Mouse (Mus musculus): ENCODE measurements around the gene Alk.

The Alk gene

GRCm38 (mm10) chr17:72250482-72251405 is 353.7 kb downstream of the Alk start:
- peak; percentile 20 for DNase-seq

GRCm38 (mm10) chr17:72242036-72242435 is 362.4 kb downstream of the Alk start:
- no peak for DNase-seq

- peak; percentile 7 for DNase-seq
These were observed 367.1 kb downstream of the Alk start for GRCm38 (mm10) chr17:72237315-72237714.

GRCm38 (mm10) chr17:72230891-72231290 is 373.5 kb downstream of the Alk start:
- DNase-seq: no peak

GRCm38 (mm10) chr17:72218816-72219215 is 385.6 kb downstream of the Alk start:
- no peak for DNase-seq

GRCm38 (mm10) chr17:72197576-72197975 is 406.9 kb downstream of the Alk start:
- no peak for DNase-seq

GRCm38 (mm10) chr17:72194976-72195650 is 409.3 kb downstream of the Alk start:
- peak; percentile 3 for DNase-seq

GRCm38 (mm10) chr17:72190536-72190935 is 413.9 kb downstream of the Alk start:
- DNase-seq: no peak

- DNase-seq: no peak
These were observed 417.4 kb downstream of the Alk start for GRCm38 (mm10) chr17:72187026-72187425.

GRCm38 (mm10) chr17:72182414-72182813 is 422.0 kb downstream of the Alk start:
- DNase-seq: no peak

- DNase-seq: no peak
These were observed 424.2 kb downstream of the Alk start for GRCm38 (mm10) chr17:72180200-72180599.

GRCm38 (mm10) chr17:72179722-72180140 is 424.7 kb downstream of the Alk start:
- no peak for DNase-seq

GRCm38 (mm10) chr17:72173778-72174177 is 430.6 kb downstream of the Alk start:
- DNase-seq: peak; percentile 51

GRCm38 (mm10) chr17:72168152-72168551 is 436.3 kb downstream of the Alk start:
- DNase-seq: no peak

GRCm38 (mm10) chr17:72158857-72159385 is 445.5 kb downstream of the Alk start:
- DNase-seq: no peak

- DNase-seq: no peak
These were observed 446.4 kb downstream of the Alk start for GRCm38 (mm10) chr17:72157830-72158629.

- no peak for DNase-seq
These were observed 451.4 kb downstream of the Alk start for GRCm38 (mm10) chr17:72153038-72153437.

- DNase-seq: no peak
These were observed 459.4 kb downstream of the Alk start for GRCm38 (mm10) chr17:72144946-72145598.

- DNase-seq: no peak
These were observed 460.0 kb downstream of the Alk start for GRCm38 (mm10) chr17:72144461-72144860.

GRCm38 (mm10) chr17:72132140-72132911 is 472.1 kb downstream of the Alk start:
- no peak for DNase-seq

- no peak for DNase-seq
These were observed 482.8 kb downstream of the Alk start for GRCm38 (mm10) chr17:72121660-72122059.

- DNase-seq: no peak
These were observed 484.1 kb downstream of the Alk start for GRCm38 (mm10) chr17:72120278-72120677.
